Mouse (Mus musculus) heart, embryonic 14.5 days (tissue): ENCODE measurements around the gene Hadhb. TPM values are rescaled to one million over a fixed set of nuclear protein-coding genes. Genes with fewer than 3 reads are reported as not detected.

ENCODE experiments used
- ATAC-seq: fragments of 200-750 bp; cut with Nextera tagmentation; 2 replicates; pipeline ENCODE4 v1.8.0; 2017; ENCODE audit warnings: low read depth, moderate TSS enrichment; ENCODE audit not compliant: insufficient number of reproducible peaks, insufficient read depth, low FRiP score
- H3K27ac ChIP-seq, 2 experiments: fragments of 200-500 bp in 1 of 2; fragments of 300-500 bp in 1 of 2; sonication (generic) in 1 of 2; replicated peaks in 1 of 2; 2 replicates each; pipeline ENCODE4 v1.5.1; 2012 to 2014; ENCODE audit warnings: low read depth in 2 of 2, low read length in 2 of 2, control low read depth in 1 of 2, mild to moderate bottlenecking in 1 of 2, mixed read lengths in 1 of 2; ENCODE audit not compliant: control insufficient read depth in 1 of 2, insufficient read depth in 1 of 2
- H3K27me3 ChIP-seq: fragments of 300-500 bp; sonication (generic); 2 replicates; pipeline ENCODE4 v1.6.1; 2014; ENCODE audit warnings: mild to moderate bottlenecking, low read length, control low read depth; ENCODE audit not compliant: control insufficient read depth, insufficient read depth
- H3K36me3 ChIP-seq: fragments of 300-500 bp; sonication (generic); 2 replicates; pipeline ENCODE4 v1.6.1; 2014; ENCODE audit warnings: mild to moderate bottlenecking, control low read depth, low read length, mixed read lengths; ENCODE audit not compliant: control insufficient read depth, insufficient read depth
- H3K4me1 ChIP-seq, 2 experiments: fragments of 200-500 bp in 1 of 2; fragments of 300-500 bp in 1 of 2; sonication (generic) in 1 of 2; 2 replicates each; pipeline ENCODE4 v1.6.1; 2012 to 2014; ENCODE audit warnings: low read length in 2 of 2, control low read depth in 1 of 2, mixed read lengths in 1 of 2; ENCODE audit not compliant: control insufficient read depth in 2 of 2, insufficient read depth in 2 of 2
- H3K4me2 ChIP-seq: fragments of 300-500 bp; sonication (generic); 2 replicates; pipeline ENCODE4 v1.6.1; 2014; ENCODE audit warnings: mild to moderate bottlenecking, low read length
- H3K4me3 ChIP-seq, 2 experiments: fragments of 200-500 bp in 1 of 2; fragments of 300-500 bp in 1 of 2; sonication (generic) in 1 of 2; 2 replicates each; pipeline ENCODE4 v1.5.1; 2012 to 2014; ENCODE audit warnings: low read length in 2 of 2, mild to moderate bottlenecking in 2 of 2, control low read depth in 1 of 2, low read depth in 1 of 2, moderate library complexity in 1 of 2; ENCODE audit not compliant: control insufficient read depth in 1 of 2, insufficient read depth in 1 of 2
- H3K9ac ChIP-seq: fragments of 300-500 bp; sonication (generic); 2 replicates; pipeline ENCODE4 v1.6.1; 2014; ENCODE audit warnings: mild to moderate bottlenecking, low read length
- H3K9me3 ChIP-seq: fragments of 300-500 bp; sonication (generic); 2 replicates; pipeline ENCODE4 v1.6.1; 2016; ENCODE audit warnings: low read length, control low read depth; ENCODE audit not compliant: control insufficient read depth
- WGBS: fragments of 180-500 bp; shearing (Covaris S2); extraction: QIAGEN DNeasy Blood & Tissue Kit; methylation state at CpG from one replicate; pipeline ENCODE4 v1.1.7; 2014; 5-methylcytosine and 5-hydroxymethylcytosine counted together
- polyA plus RNA-seq: library from polyadenylated mRNA; unstranded; fragments of >200 nt; fragmentation: Nextera tagmentation; extraction: Ambion mirVana; gene quantifications from 2 replicates; pipeline ENCODE4 v1.2.1, GENCODE M21; 2014

Hadhb gene
- polyA plus RNA-seq, 1 experiment from 2014 or later: 422 TPM

GRCm38 (mm10) chr5:30220666-30221065, 65.6 kb downstream of the Hadhb start:
- Histone ChIP-seq H3K4me1 (no peaks in the 10 kb centered on the region), H3K27me3 (no peaks in the 10 kb centered on the region; the same call in 1 of the 2 replicates)
- 87% methylated on average over 8 of the region's 8 CpGs for WGBS

GRCm38 (mm10) chr5:30222681-30223080, 67.6 kb downstream of the Hadhb start:
- H3K27ac ChIP-seq: no peak overlapping the region
- no peak for ATAC-seq
- WGBS: 95% methylated on average over 8 of the region's 8 CpGs

More at GRCm38 (mm10) chr5:30220666-30221065, 65.6 kb downstream of the Hadhb start:
- no peak overlapping the region for H3K4me2 ChIP-seq
- H3K27ac ChIP-seq: no peak overlapping the region
- no peak for ATAC-seq
- peaks cover 5% of the 10 kb centered on the region; the same call in 1 of the 2 replicates for H3K36me3 ChIP-seq
- H3K9me3 ChIP-seq: no peaks in the 10 kb centered on the region
- H3K9ac ChIP-seq: no peak overlapping the region
- H3K4me3 ChIP-seq: no peak overlapping the region

GRCm38 (mm10) chr5:30230901-30231300, 75.9 kb downstream of the Hadhb start:
- ATAC-seq: no peak
- H3K9ac ChIP-seq: no peak overlapping the region
- WGBS: 83% methylated on average over 4 of the region's 4 CpGs
- H3K9me3 ChIP-seq: no peaks in the 10 kb centered on the region
- H3K36me3 ChIP-seq: no peaks in the 10 kb centered on the region
- no peak overlapping the region for H3K4me2 ChIP-seq
- no peak overlapping the region for H3K4me3 ChIP-seq
- H3K4me1 ChIP-seq: peaks cover 0 to 20% of the 10 kb centered on the region in 2 experiments; a peak in 2 of 4 replicates
- no peak overlapping the region for H3K27ac ChIP-seq
- H3K27me3 ChIP-seq: no peaks in the 10 kb centered on the region

More at GRCm38 (mm10) chr5:30222681-30223080, 67.6 kb downstream of the Hadhb start:
- peaks cover 5% of the 10 kb centered on the region; the same call in 1 of the 2 replicates for H3K36me3 ChIP-seq
- no peak overlapping the region for H3K4me3 ChIP-seq
- no peak overlapping the region for H3K4me2 ChIP-seq
- no peaks in the 10 kb centered on the region for H3K27me3 ChIP-seq
- no peaks in the 10 kb centered on the region for H3K9me3 ChIP-seq
- H3K4me1 ChIP-seq: no peaks in the 10 kb centered on the region
- H3K9ac ChIP-seq: no peak overlapping the region

GRCm38 (mm10) chr5:30231891-30232270, 76.8 kb downstream of the Hadhb start:
- H3K27ac ChIP-seq: peak overlapping the region; percentile 48 to 92
- no peaks in the 10 kb centered on the region for H3K9me3 ChIP-seq
- no peak for ATAC-seq
- H3K4me2 ChIP-seq: peak overlapping the region; percentile 93
- 45% methylated on average over 16 of the region's 16 CpGs for WGBS
- H3K4me3 ChIP-seq: peak overlapping the region; percentile 76 to 80
- peaks cover 0 to 20% of the 10 kb centered on the region in 2 experiments; a peak in 2 of 4 replicates for H3K4me1 ChIP-seq
- no peaks in the 10 kb centered on the region for H3K27me3 ChIP-seq
- peak overlapping the region; percentile 75 for H3K9ac ChIP-seq
- H3K36me3 ChIP-seq: no peaks in the 10 kb centered on the region

GRCm38 (mm10) chr5:30232271-30232971, 77.4 kb downstream of the Hadhb start, which contains the start of gene Selenoi:
TSS of gene Selenoi (plus strand) at chr5:30232581.
- Histone ChIP-seq H3K27ac (peak within 1 kb of the TSS; percentile 88 to 92), H3K27me3 (no peaks in the 10 kb centered on the region), H3K4me1 (peaks cover 0 to 20% of the 10 kb centered on the region in 2 experiments; a peak in 2 of 4 replicates), H3K9me3 (no peaks in the 10 kb centered on the region), H3K36me3 (no peaks in the 10 kb centered on the region), H3K4me2 (peak within 1 kb of the TSS; percentile 93), H3K9ac (peak within 1 kb of the TSS; percentile 83), H3K4me3 (peak within 1 kb of the TSS; percentile 76 to 80)
- WGBS: 3% methylated on average over 71 of the region's 71 CpGs
- peak; percentile 100 for ATAC-seq

- Histone ChIP-seq H3K36me3 (no peaks in the 10 kb centered on the region), H3K4me1 (peaks cover 0 to 20% of the 10 kb centered on the region in 2 experiments; a peak in 2 of 4 replicates), H3K4me2 (peak overlapping the region; percentile 93), H3K9me3 (no peaks in the 10 kb centered on the region), H3K9ac (peak overlapping the region; percentile 83), H3K27me3 (no peaks in the 10 kb centered on the region), H3K4me3 (peak overlapping the region; percentile 76 to 80), H3K27ac (peak overlapping the region; percentile 88 to 92)
- no peak for ATAC-seq
- 3% methylated on average over 15 of the region's 15 CpGs for WGBS
These were observed 78.0 kb downstream of the Hadhb start for GRCm38 (mm10) chr5:30233042-30233441.

- H3K27ac ChIP-seq: no peak overlapping the region
- peak overlapping the region in 1 of 2 experiments; percentile 80; a peak in 2 of 4 replicates for H3K4me3 ChIP-seq
- H3K9me3 ChIP-seq: no peaks in the 10 kb centered on the region
- no peaks in the 10 kb centered on the region for H3K36me3 ChIP-seq
- ATAC-seq: no peak
- 24% methylated on average over 8 of the region's 8 CpGs for WGBS
- H3K27me3 ChIP-seq: no peaks in the 10 kb centered on the region
- H3K9ac ChIP-seq: peak overlapping the region; percentile 83
- H3K4me2 ChIP-seq: peak overlapping the region; percentile 93
- peaks cover 0 to 20% of the 10 kb centered on the region in 2 experiments; a peak in 2 of 4 replicates for H3K4me1 ChIP-seq
These were observed 78.9 kb downstream of the Hadhb start for GRCm38 (mm10) chr5:30233979-30234378.
